Mouse (Mus musculus) cerebellum, adult 2 months (tissue): ENCODE data around the gene Bik. TPM values are rescaled to one million over a fixed set of nuclear protein-coding genes. Genes with fewer than 3 reads are reported as not detected.

ENCODE experiments used
- DNase-seq, 2 experiments: peaks; one replicate each; pipeline ENCODE4 v3.0.0; 2021
- H3K27ac ChIP-seq: fragments of 200-500 bp; 2 replicates; pipeline ENCODE4 v1.5.1; 2012; ENCODE audit warnings: low read length, control low read depth, inconsistent platforms; ENCODE audit not compliant: insufficient read depth
- H3K27me3 ChIP-seq: fragments of 200-500 bp; 2 replicates; pipeline ENCODE4 v1.6.1; 2012; ENCODE audit warnings: inconsistent platforms, mild to moderate bottlenecking, low read length, moderate library complexity; ENCODE audit not compliant: control insufficient read depth, insufficient read depth
- H3K4me1 ChIP-seq: fragments of 200-500 bp; 2 replicates; pipeline ENCODE4 v1.6.1; 2011; ENCODE audit warnings: low read length; ENCODE audit not compliant: control insufficient read depth, insufficient read depth
- H3K4me3 ChIP-seq: fragments of 200-500 bp; replicated peaks from 2 replicates; pipeline ENCODE3; 2011; ENCODE audit warnings: mild to moderate bottlenecking, low read depth, low read length, control low read depth; ENCODE audit not compliant: insufficient read depth
- CTCF ChIP-seq: fragments of 200-500 bp; IDR thresholded peaks from 2 replicates; pipeline ENCODE4 v1.5.1; 2011; ENCODE audit warnings: low read depth, mild to moderate bottlenecking, control low read depth, low read length, moderate library complexity, borderline replicate concordance; ENCODE audit not compliant: insufficient read depth
- POLR2A ChIP-seq: fragments of 200-500 bp; IDR thresholded peaks from 2 replicates; pipeline ENCODE4 v1.6.1; 2011; ENCODE audit warnings: low read length, control low read depth, borderline replicate concordance; ENCODE audit not compliant: insufficient read depth
- WGBS: fragments of 180-500 bp; shearing (Covaris S2); methylation state at CpG from one replicate; pipeline ENCODE4 v1.1.7; 2018; 5-methylcytosine and 5-hydroxymethylcytosine counted together
- polyA plus RNA-seq: library from polyadenylated mRNA; depleted of rRNA; stranded (reverse); fragments of >200 nt; gene quantifications from 2 replicates; pipeline ENCODE4 v1.2.3, GENCODE M21; 2012

Bik gene
- polyA plus RNA-seq, 1 experiment: 0.31 TPM

- Histone ChIP-seq H3K4me3 (peak overlapping the region; percentile 73), H3K4me1 (peaks cover 3% of the 10 kb centered on the region), H3K27me3 (no peaks in the 10 kb centered on the region), H3K27ac (peak overlapping the region; percentile 88)
- WGBS: under 1% methylated on average over 74 of the region's 74 CpGs
- TF ChIP-seq POLR2A (peak; percentile 94), CTCF (no peak)
- peak; percentile 87 to 90 for DNase-seq
Observed at GRCm38 (mm10) chr15:83555161-83555974, 28.7 kb downstream of the Bik start.

- TF ChIP-seq POLR2A: no peak
- TF ChIP-seq CTCF: no peak
- WGBS: 50% methylated on average over 5 of the region's 5 CpGs
- H3K27me3 ChIP-seq: no peaks in the 10 kb centered on the region
- DNase-seq: no peak
- no peaks in the 10 kb centered on the region for H3K4me1 ChIP-seq
- H3K4me3 ChIP-seq: no peak overlapping the region
- H3K27ac ChIP-seq: no peak overlapping the region
Observed at GRCm38 (mm10) chr15:83560941-83561477, 34.3 kb downstream of the Bik start.

GRCm38 (mm10) chr15:83562626-83563270, 36.1 kb downstream of the Bik start:
- H3K4me1 ChIP-seq: no peaks in the 10 kb centered on the region
- DNase-seq: peak in 1 of 2 experiments; percentile 38
- no peak for TF ChIP-seq POLR2A
- TF ChIP-seq CTCF: no peak
- H3K27me3 ChIP-seq: no peaks in the 10 kb centered on the region
- no peak overlapping the region for H3K4me3 ChIP-seq
- no peak overlapping the region for H3K27ac ChIP-seq
- 36% methylated on average over 15 of the region's 15 CpGs for WGBS

GRCm38 (mm10) chr15:83563327-83563856, 36.7 kb downstream of the Bik start, which contains the start of the genes Tspo and Mcat:
Tspo (plus strand) TSS chr15:83563592.
Mcat (minus strand) TSS chr15:83563787.
- H3K4me3 ChIP-seq: peak within 1 kb of the TSS; percentile 23
- H3K27me3 ChIP-seq: no peaks in the 10 kb centered on the region
- H3K4me1 ChIP-seq: no peaks in the 10 kb centered on the region
- DNase-seq: no peak
- H3K27ac ChIP-seq: no peak within 1 kb of the TSS
- WGBS: 3% methylated on average over 28 of the region's 28 CpGs
- no peak for TF ChIP-seq POLR2A
- no peak for TF ChIP-seq CTCF

GRCm38 (mm10) chr15:83563857-83564651, 37.4 kb downstream of the Bik start:
- no peak overlapping the region for H3K27ac ChIP-seq
- WGBS: 3% methylated on average over 27 of the region's 27 CpGs
- no peaks in the 10 kb centered on the region for H3K27me3 ChIP-seq
- H3K4me3 ChIP-seq: peak overlapping the region; percentile 23
- H3K4me1 ChIP-seq: no peaks in the 10 kb centered on the region
- DNase-seq: no peak
- TF ChIP-seq CTCF: no peak
- TF ChIP-seq POLR2A: no peak

- H3K27ac ChIP-seq: no peak overlapping the region
- H3K27me3 ChIP-seq: no peaks in the 10 kb centered on the region
- TF ChIP-seq POLR2A (no peak), CTCF (no peak)
- H3K4me1 ChIP-seq: no peaks in the 10 kb centered on the region
- H3K4me3 ChIP-seq: no peak overlapping the region
- no peak for DNase-seq
- 87% methylated on average over 3 of the region's 3 CpGs for WGBS
Observed at GRCm38 (mm10) chr15:83565434-83565833, 38.8 kb downstream of the Bik start.

- no peak overlapping the region for H3K4me3 ChIP-seq
- no peaks in the 10 kb centered on the region for H3K27me3 ChIP-seq
- no peaks in the 10 kb centered on the region for H3K4me1 ChIP-seq
- TF ChIP-seq CTCF (no peak), POLR2A (no peak)
- no peak overlapping the region for H3K27ac ChIP-seq
- 68% methylated on average over 5 of the region's 5 CpGs for WGBS
- DNase-seq: no peak
Observed at GRCm38 (mm10) chr15:83566006-83566405, 39.3 kb downstream of the Bik start.
